Mouse (Mus musculus) hindbrain, embryonic 10.5 days (tissue): ENCODE results near the gene Stxbp3. TPM values are rescaled to one million over a fixed set of nuclear protein-coding genes. Genes with fewer than 3 reads are reported as not detected.

Experiments used
- polyA plus RNA-seq: library from polyadenylated mRNA; unstranded; fragments of >200 nt; fragmentation: Nextera tagmentation; extraction: Ambion mirVana; gene quantifications from 2 replicates; pipeline ENCODE4 v1.2.1, GENCODE M21; 2016

The Stxbp3 gene
- polyA plus RNA-seq, 1 experiment from 2014 or later: 18.9 TPM

Other genes starting within 250 kb of the Stxbp3 start
- 22.6 and 35.1 TPM in 2 replicates for gene Wdr47, start 249.2 kb downstream of the Stxbp3 start, polyA plus RNA-seq
- 58.1 and 70.7 TPM in 2 replicates for gene Clcc1, start 186.6 kb downstream of the Stxbp3 start, polyA plus RNA-seq
- gene Gpsm2, start 118.2 kb downstream of the Stxbp3 start, polyA plus RNA-seq: 87.7 and 88.5 TPM in 2 replicates
- gene Aknad1, start 100.9 kb downstream of the Stxbp3 start, polyA plus RNA-seq: 0.04 TPM in 1 of 2 replicates, not detected in the other
- gene Fndc7, start 49.5 kb upstream of the Stxbp3 start, polyA plus RNA-seq: 0.05 TPM in 1 of 2 replicates, not detected in the other
- 52.6 and 74.6 TPM in 2 replicates for gene Prpf38b, start 71.2 kb upstream of the Stxbp3 start, polyA plus RNA-seq
- 0.58 and 0.86 TPM in 2 replicates for gene Henmt1, start 99.3 kb upstream of the Stxbp3 start, polyA plus RNA-seq
- gene Gm9857, start 99.9 kb upstream of the Stxbp3 start, polyA plus RNA-seq: not detected in 2 replicates
- gene Fam102b, start 187.1 kb upstream of the Stxbp3 start, polyA plus RNA-seq: 5.3 TPM in 2 replicates
- gene Slc25a54, start 239.9 kb upstream of the Stxbp3 start, polyA plus RNA-seq: not detected in 2 replicates